Mouse (Mus musculus) cortical plate, adult 2 months (tissue): ENCODE results near the gene Fam163a.

Experiments used
- CTCF ChIP-seq: fragments of 200-500 bp; IDR thresholded peaks from 2 replicates; pipeline ENCODE4 v1.5.1; 2011; ENCODE audit warnings: mild to moderate bottlenecking, control low read depth, low read length; ENCODE audit not compliant: insufficient read depth; ENCODE audit errors: extremely low read depth
- POLR2A ChIP-seq: fragments of 200-500 bp; IDR thresholded peaks from 2 replicates; pipeline ENCODE4 v1.6.1; 2011; ENCODE audit warnings: mild to moderate bottlenecking, low read length, control low read depth; ENCODE audit not compliant: insufficient read depth; ENCODE audit errors: extremely low read depth

DNA sequence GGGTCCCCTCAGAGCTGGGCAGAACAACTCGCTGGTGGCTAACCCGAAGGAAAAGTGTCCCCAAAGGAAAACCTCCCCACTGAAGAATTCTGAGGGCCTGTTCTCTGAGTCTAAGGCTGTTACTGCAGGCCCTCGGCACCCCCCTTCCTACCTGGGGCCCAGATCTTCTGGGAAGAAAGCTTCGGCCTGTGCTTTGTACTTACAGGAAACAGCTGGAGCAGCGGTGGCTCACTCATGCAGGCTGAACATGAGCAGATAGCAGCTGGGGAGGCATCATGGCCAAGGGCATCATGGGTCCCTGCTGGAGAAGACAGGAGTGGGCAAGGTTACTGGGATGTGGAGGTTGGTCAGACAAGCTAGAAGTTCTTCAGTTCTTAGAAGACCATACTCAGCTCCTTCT lies 117.2 kb downstream of the Fam163a start:
- TF ChIP-seq CTCF (no peak), POLR2A (no peak)
